Mouse (Mus musculus): Measurements from ENCODE around the gene Rpp25. TPM values are rescaled to one million over a fixed set of nuclear protein-coding genes. Genes with fewer than 3 reads are reported as not detected.

Gene Rpp25
- polyA plus RNA-seq, 1 experiment from 2014 or later = 0.64 TPM

DNA sequence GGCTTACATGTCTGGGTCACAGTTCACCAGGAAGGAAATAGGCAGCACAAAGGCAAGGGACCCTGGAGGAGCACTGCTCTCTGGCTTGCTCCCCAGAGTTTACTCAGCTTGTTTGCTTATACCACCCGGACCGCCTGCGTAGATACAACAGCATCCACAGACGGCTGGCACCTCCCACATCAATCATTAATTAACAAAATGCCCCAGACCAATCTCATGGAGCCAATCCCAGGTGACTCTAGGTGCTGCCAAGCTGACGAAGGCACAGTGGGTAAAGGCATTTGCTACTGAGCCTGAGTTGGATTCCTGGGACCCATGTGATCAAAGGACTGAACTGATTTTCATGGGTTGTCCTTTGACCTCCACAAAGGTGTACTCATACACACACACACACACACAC lies 6.6 kb upstream of the Rpp25 start:
- no peak for ATAC-seq (ENCODE audit: insufficient read depth)
- Histone ChIP-seq H3K4me1 (replicated peaks) (no peaks in the 10 kb centered on the region), H3K4me3 (replicated peaks) (no peak overlapping the region), H3K9me3 (replicated peaks) (no peaks in the 10 kb centered on the region), H3K9ac (no peak overlapping the region), H3K36me3 (replicated peaks) (no peaks in the 10 kb centered on the region), H3K4me2 (no peak overlapping the region), H3K27ac (replicated peaks) (no peak overlapping the region), H3K27me3 (peaks cover 50% of the 10 kb centered on the region)
- WGBS (ENCODE audit: insufficient replicate concordance) = 42% methylated on average over 5 of the region's 5 CpGs

DNA sequence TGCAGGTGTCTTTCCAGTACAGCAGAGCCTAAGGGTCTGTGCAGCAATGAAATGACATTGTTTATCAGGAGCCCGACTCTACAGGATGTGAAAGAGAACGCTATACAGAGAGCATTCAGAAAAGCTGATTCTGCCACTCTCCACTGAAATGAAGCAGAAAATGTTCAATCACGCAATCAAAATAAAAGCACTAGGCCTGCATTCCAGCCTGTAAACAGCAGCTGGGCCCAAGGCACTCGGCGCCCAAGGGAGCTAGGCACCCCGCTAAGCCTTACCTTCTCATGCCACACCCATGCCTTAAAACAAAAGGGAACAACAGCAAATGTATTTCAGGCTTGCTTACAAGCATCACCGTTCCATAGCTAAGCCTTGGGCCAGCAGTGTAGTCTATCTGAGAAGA lies 5.3 kb upstream of the Rpp25 start:
- Histone ChIP-seq H3K9me3 (replicated peaks) (no peaks in the 10 kb centered on the region), H3K27me3 (peaks cover 63% of the 10 kb centered on the region)

DNA sequence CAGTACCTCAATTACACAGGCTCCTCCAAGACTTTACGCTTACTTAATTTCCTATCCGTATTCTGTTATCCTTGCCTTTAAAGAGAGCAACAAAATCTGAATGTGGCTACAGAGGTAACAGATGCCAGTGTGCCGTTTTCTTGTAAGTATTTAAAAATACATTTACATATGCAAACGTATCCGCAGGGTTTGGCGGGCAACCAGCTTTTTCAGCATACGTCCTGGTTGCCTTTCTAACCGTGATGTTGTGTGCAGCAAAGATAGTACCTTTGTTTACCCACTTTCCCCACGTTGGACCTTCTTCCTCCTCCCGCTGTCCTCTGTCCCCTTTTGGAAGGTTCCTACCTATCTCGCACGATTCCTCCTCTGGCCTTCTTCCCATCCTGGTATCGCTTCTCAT lies 2.4 kb upstream of the Rpp25 start:
- no peaks in the 10 kb centered on the region for H3K36me3 ChIP-seq (replicated peaks)
- H3K27me3 ChIP-seq = peaks cover 92% of the 10 kb centered on the region
- no peak for ATAC-seq (ENCODE audit: insufficient read depth)
- no peak overlapping the region for H3K9ac ChIP-seq
- no peaks in the 10 kb centered on the region for H3K9me3 ChIP-seq (replicated peaks)
- WGBS (ENCODE audit: insufficient replicate concordance) = 12% methylated on average over 13 of the region's 13 CpGs
- no peak overlapping the region for H3K27ac ChIP-seq (replicated peaks)
- no peak overlapping the region for H3K4me2 ChIP-seq
- H3K4me1 ChIP-seq (replicated peaks) = peaks cover 33% of the 10 kb centered on the region
- H3K4me3 ChIP-seq (replicated peaks) = no peak overlapping the region

More for the DNA sequence above, 5.3 kb upstream of the Rpp25 start:
- ATAC-seq (ENCODE audit: insufficient read depth) = no peak
- no peak overlapping the region for H3K9ac ChIP-seq
- H3K4me3 ChIP-seq (replicated peaks) = no peak overlapping the region
- no peak overlapping the region for H3K27ac ChIP-seq (replicated peaks)
- 52% methylated on average over 7 of the region's 7 CpGs for WGBS (ENCODE audit: insufficient replicate concordance)
- H3K4me2 ChIP-seq = no peak overlapping the region
- H3K36me3 ChIP-seq (replicated peaks) = no peaks in the 10 kb centered on the region
- peaks cover 4% of the 10 kb centered on the region; the same call in 1 of the 2 replicates for H3K4me1 ChIP-seq (replicated peaks)

DNA sequence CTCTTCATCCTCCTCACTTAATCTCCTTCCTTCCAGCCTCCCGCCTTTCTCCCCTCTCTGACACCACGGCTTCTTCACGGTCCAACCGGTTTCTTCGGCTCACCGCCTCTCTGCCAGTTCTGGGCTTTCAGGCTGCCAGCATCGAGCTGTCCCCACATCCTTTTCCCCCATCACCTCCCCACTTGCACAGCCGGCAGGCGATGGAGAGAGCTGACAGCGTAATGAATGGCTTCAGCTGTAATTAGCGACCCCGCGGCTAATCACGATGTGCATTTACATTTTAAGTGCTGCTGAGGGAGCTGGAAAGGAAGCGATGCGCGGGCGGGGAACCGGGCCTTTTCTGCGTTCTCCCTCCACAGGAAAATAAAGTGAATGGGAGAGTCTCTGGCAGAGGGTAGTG lies 2.0 kb upstream of the Rpp25 start:
- H3K27ac ChIP-seq (replicated peaks) = no peak overlapping the region

DNA sequence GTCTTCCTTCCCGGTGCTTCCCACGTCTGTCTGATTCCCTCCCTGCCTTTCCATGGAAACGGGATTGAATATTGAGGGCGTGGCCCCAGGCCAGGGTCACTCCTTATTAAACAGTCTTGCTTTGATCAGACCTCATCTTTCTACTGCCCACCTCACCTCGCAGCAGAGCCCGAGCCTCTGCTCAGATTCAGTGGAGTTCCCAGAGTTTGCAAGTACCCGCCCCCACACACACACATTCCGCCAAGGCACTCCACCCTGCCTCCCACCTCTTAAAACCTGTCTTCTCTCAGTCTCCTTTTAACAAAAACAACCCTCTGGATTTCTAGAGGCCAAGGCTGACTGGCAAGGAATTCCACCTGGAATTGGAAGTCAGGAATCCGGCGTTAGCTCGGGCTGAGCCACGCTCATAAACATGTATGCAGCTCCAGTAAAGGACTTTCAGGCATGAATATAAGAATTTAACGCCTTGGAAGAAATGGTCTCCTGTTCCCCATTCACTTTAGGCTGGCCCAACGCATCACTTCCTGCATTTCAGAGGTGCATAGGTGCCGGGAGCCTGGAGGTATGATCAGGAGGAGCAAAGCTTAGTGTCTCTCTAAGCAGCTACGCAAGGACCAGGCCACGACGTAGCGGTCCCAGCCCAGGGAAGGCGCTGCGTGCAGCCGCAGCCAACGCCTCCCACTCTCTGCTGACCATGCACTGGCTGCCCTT lies 760 bp upstream of the Rpp25 start:
- Histone ChIP-seq H3K4me3 (replicated peaks) (peak overlapping the region; percentile 48), H3K36me3 (replicated peaks) (no peaks in the 10 kb centered on the region), H3K4me2 (peak overlapping the region; percentile 70), H3K9me3 (replicated peaks) (no peaks in the 10 kb centered on the region), H3K4me1 (replicated peaks) (peaks cover 42% of the 10 kb centered on the region), H3K27ac (replicated peaks) (no peak overlapping the region), H3K27me3 (peaks cover 92% of the 10 kb centered on the region), H3K9ac (no peak overlapping the region)
- WGBS (ENCODE audit: insufficient replicate concordance) = 5% methylated on average over 23 of the region's 23 CpGs
- no peak for ATAC-seq (ENCODE audit: insufficient read depth)

More for the DNA sequence above, 2.0 kb upstream of the Rpp25 start:
- ATAC-seq (ENCODE audit: insufficient read depth) = no peak
- Histone ChIP-seq H3K4me1 (replicated peaks) (peaks cover 37% of the 10 kb centered on the region), H3K9me3 (replicated peaks) (no peaks in the 10 kb centered on the region), H3K4me2 (no peak overlapping the region), H3K27me3 (peaks cover 94% of the 10 kb centered on the region), H3K36me3 (replicated peaks) (no peaks in the 10 kb centered on the region), H3K9ac (no peak overlapping the region), H3K4me3 (replicated peaks) (no peak overlapping the region)
- WGBS (ENCODE audit: insufficient replicate concordance) = 4% methylated on average over 20 of the region's 20 CpGs

DNA sequence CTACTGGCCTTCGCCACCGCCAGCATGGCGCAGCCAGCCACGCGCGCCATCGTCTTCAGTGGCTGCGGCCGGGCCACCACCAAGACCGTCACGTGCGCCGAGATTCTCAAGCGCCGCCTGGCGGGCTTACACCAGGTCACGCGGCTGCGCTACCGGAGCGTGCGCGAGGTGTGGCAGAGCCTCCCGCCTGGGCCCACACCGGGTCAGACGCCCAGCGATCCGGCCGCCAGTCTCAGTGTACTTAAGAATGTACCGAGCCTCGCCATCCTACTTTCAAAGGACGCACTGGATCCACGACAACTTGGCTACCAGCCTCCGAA lies 515 bp downstream of the Rpp25 start:
- ATAC-seq (ENCODE audit: insufficient read depth) = no peak
- Histone ChIP-seq H3K4me1 (replicated peaks) (peaks cover 42% of the 10 kb centered on the region), H3K4me2 (peak overlapping the region; percentile 70), H3K27ac (replicated peaks) (no peak overlapping the region), H3K9ac (no peak overlapping the region), H3K4me3 (replicated peaks) (peak overlapping the region; percentile 48), H3K36me3 (replicated peaks) (no peaks in the 10 kb centered on the region), H3K27me3 (peaks cover 80% of the 10 kb centered on the region), H3K9me3 (replicated peaks) (no peaks in the 10 kb centered on the region)
- 2% methylated on average over 34 of the region's 34 CpGs for WGBS (ENCODE audit: insufficient replicate concordance)

DNA sequence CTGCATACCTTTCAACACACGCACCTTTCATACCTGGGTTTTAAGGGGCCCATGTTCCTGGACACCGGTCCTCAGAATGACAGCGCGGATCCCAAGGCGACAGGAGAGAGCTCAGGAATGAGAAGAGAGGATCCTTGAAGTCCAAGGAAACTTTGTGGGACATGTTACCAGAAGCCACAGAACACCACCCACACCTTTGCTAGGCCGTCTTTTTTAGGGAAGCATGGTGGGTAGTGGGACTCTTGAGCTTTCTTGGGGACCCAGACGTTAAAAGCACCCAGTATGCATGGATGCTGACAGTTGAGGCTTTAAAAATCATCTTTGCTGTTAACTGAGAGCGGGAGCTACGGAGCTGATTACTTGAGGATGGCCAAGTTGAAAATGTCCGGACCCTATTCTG lies 1.1 kb downstream of the Rpp25 start:
- H3K36me3 ChIP-seq (replicated peaks) = no peaks in the 10 kb centered on the region
- H3K27me3 ChIP-seq = peaks cover 77% of the 10 kb centered on the region
- WGBS (ENCODE audit: insufficient replicate concordance) = 43% methylated on average over 10 of the region's 10 CpGs
- no peak overlapping the region for H3K4me2 ChIP-seq
- H3K9me3 ChIP-seq (replicated peaks) = no peaks in the 10 kb centered on the region
- H3K4me3 ChIP-seq (replicated peaks) = no peak overlapping the region
- H3K27ac ChIP-seq (replicated peaks) = no peak overlapping the region
- ATAC-seq (ENCODE audit: insufficient read depth) = no peak
- H3K9ac ChIP-seq = no peak overlapping the region
- peaks cover 45% of the 10 kb centered on the region for H3K4me1 ChIP-seq (replicated peaks)

DNA sequence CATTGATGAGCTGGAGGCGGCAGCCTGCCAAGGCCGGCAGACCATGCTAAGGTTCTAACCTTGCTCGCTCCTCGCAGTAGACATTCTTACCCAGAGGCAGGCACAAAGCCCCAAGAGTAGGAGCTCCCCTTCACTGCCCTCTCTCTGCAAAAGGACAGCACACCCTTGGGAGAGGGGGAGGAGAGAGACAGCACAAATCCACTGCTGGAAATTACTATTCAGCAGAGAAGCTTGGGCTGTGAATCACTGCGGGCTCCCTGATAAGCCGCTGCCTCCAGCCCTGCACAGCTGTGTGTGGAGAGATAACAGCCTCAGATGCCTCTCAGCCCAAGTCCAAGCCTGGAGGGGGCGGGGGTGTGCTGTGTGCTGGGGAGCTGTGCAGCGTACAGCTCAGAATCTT lies 1.9 kb downstream of the Rpp25 start:
- H3K4me2 ChIP-seq = peak overlapping the region; percentile 46
- H3K36me3 ChIP-seq (replicated peaks) = no peaks in the 10 kb centered on the region
- H3K4me1 ChIP-seq (replicated peaks) = peaks cover 47% of the 10 kb centered on the region
- peaks cover 77% of the 10 kb centered on the region for H3K27me3 ChIP-seq
- no peak overlapping the region for H3K27ac ChIP-seq (replicated peaks)
- no peak overlapping the region for H3K9ac ChIP-seq
- no peaks in the 10 kb centered on the region for H3K9me3 ChIP-seq (replicated peaks)
- no peak overlapping the region for H3K4me3 ChIP-seq (replicated peaks)
- 2% methylated on average over 8 of the region's 8 CpGs for WGBS (ENCODE audit: insufficient replicate concordance)
- peak; percentile 97 for ATAC-seq (ENCODE audit: insufficient read depth)

DNA sequence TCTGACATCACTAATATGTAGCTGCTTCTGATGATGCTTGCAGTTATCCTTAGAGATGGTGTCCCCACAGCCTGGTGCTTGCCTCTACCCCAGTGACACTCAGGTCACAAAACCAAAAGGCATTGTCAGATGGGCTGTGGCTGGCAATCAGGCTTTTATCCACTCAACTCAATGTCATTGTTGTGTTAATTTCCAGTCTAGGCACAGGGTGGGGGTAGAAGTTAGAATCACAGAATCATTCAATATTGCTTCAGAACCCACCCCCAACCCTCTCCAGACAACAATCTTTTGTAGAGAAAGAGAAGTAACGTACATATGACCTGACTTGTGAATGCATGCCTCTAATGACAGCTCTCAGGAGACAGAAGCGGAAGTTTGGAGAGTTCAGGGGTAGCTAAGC lies 6.8 kb downstream of the Rpp25 start:
- ATAC-seq (ENCODE audit: insufficient read depth) = no peak
- no peaks in the 10 kb centered on the region for H3K36me3 ChIP-seq (replicated peaks)
- no peak overlapping the region for H3K9ac ChIP-seq
- 49% methylated on average over 2 of the region's 2 CpGs for WGBS (ENCODE audit: insufficient replicate concordance)
- no peak overlapping the region for H3K27ac ChIP-seq (replicated peaks)
- H3K4me1 ChIP-seq (replicated peaks) = peaks cover 23% of the 10 kb centered on the region
- H3K4me3 ChIP-seq (replicated peaks) = no peak overlapping the region
- H3K4me2 ChIP-seq = no peak overlapping the region
- no peaks in the 10 kb centered on the region for H3K9me3 ChIP-seq (replicated peaks)
- H3K27me3 ChIP-seq = peaks cover 46% of the 10 kb centered on the region

DNA sequence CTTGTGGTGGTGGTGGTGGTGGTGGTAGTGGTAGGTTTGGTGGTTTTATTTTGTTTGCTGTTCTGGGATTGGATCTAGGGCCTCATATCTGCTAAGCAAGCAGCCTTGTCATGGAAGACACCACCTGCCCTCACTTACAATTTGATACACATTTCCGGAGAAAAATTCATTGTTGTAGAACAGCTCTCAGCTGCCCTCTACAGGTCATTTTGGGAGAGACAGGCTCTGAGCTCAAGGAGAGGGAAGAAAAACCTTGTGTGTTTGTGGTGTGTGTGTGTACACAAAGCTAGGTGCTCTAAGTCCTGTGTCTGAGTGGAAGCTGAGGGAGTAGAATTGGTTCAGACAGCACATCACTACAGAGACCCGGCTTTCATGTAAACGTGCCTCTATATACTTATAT lies 13.3 kb downstream of the Rpp25 start:
- H3K9me3 ChIP-seq (replicated peaks) = no peaks in the 10 kb centered on the region
- peaks cover 11% of the 10 kb centered on the region for H3K4me1 ChIP-seq (replicated peaks)
- H3K27me3 ChIP-seq = peaks cover 12% of the 10 kb centered on the region; the same call in 1 of the 2 replicates
- WGBS (ENCODE audit: insufficient replicate concordance) = 9% methylated on average over 3 of the region's 3 CpGs
- H3K36me3 ChIP-seq (replicated peaks) = no peaks in the 10 kb centered on the region
- ATAC-seq (ENCODE audit: insufficient read depth) = no peak
- H3K27ac ChIP-seq (replicated peaks) = no peak overlapping the region
- H3K9ac ChIP-seq = no peak overlapping the region
- H3K4me2 ChIP-seq = no peak overlapping the region
- no peak overlapping the region for H3K4me3 ChIP-seq (replicated peaks)

DNA sequence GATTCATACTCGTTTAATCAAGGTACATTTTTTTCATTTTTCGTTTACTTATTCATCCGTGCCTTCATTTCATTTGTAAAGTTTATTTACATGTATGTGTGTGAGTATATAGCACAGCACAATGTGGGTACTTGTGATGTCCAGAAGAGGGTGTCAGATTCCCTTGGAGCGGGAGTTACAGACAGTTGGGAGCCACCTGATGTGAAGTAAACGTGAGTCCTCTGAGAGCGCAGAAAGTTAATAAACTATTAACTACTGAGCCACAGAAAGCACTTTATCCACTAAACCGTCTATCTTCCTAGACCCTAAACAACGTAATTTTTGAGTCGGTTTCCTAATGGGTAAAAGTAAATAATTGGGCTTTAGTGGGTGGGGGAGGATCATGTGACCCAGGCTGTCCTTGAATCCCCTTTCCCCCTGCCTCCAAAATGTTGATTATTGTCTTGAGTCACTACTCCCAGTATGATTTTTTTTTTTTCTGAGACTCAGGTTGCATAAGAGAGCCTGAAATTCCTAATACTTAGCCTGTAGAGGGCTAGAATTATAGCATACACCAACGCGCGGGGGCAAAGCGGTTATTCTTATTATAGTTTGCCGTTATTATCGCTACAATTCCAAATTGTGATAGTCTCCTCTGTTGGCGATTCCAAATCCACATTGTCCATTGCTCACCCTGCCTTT lies 16.7 kb downstream of the Rpp25 start:
- ATAC-seq (ENCODE audit: insufficient read depth) = peak; percentile 6; the same call in 1 of the 2 replicates
- peak overlapping the region; percentile 77 for H3K4me2 ChIP-seq
- H3K9me3 ChIP-seq (replicated peaks) = no peaks in the 10 kb centered on the region
- H3K9ac ChIP-seq = peak overlapping the region; percentile 97
- H3K4me3 ChIP-seq (replicated peaks) = peak overlapping the region; percentile 93
- H3K27ac ChIP-seq (replicated peaks) = peak overlapping the region; percentile 79
- no peaks in the 10 kb centered on the region for H3K27me3 ChIP-seq
- H3K36me3 ChIP-seq (replicated peaks) = no peaks in the 10 kb centered on the region
- peaks cover 42% of the 10 kb centered on the region for H3K4me1 ChIP-seq (replicated peaks)
- WGBS (ENCODE audit: insufficient replicate concordance) = 27% methylated on average over 16 of the region's 16 CpGs
